Mouse (Mus musculus): ENCODE results near the gene Lrrc7. TPM values are rescaled to one million over a fixed set of nuclear protein-coding genes. Genes with fewer than 3 reads are reported as not detected.

Lrrc7 gene
- total and polyA plus RNA-seq, 3 experiments: 0.07 TPM; not detected in 2

- Histone ChIP-seq H3K27ac (ENCODE audit: insufficient read depth, low read depth) (no peak overlapping the region), H3K4me1 (ENCODE audit: control insufficient read depth in 1 of 2, insufficient read depth in 2 of 2) (no peaks in the 10 kb centered on the region), H3K79me2 (replicated peaks; ENCODE audit: control insufficient read depth, extremely low read depth, insufficient read depth, poor library complexity, severe bottlenecking) (no peaks in the 10 kb centered on the region), H3K4me2 (ENCODE audit: insufficient read depth, low read depth, poor library complexity, severe bottlenecking) (no peak overlapping the region), H3K9me3 (replicated peaks; ENCODE audit: low read length) (no peaks in the 10 kb centered on the region), H3K9ac (ENCODE audit: insufficient read depth, low read depth) (no peak overlapping the region), H3K27me3 (replicated peaks) (no peaks in the 10 kb centered on the region), H3K4me3 (replicated peaks in 1 of 3; ENCODE audit: low read depth in 2 of 3, low read length in 2 of 3, poor library complexity in 1 of 3) (no peak overlapping the region), H3K36me3 (replicated peaks in 1 of 2; ENCODE audit: control insufficient read depth in 1 of 2, insufficient read depth in 1 of 2, low read length in 1 of 2) (no peaks in the 10 kb centered on the region)
- no peak for DNase-seq (ENCODE audit: extremely low read depth)
- dilution Hi-C loops (cut with MboI; ENCODE audit: extremely low pct_ligation_motif_present, extremely low pct_unique_long_range_greater_than_20kb, low sequenced_read_pairs): no loop called here
- TF ChIP-seq KAT2A (IDR thresholded peaks at IDR 0.05; ENCODE audit: insufficient replicate concordance, low read length) (no peak), CTCF (conservative IDR thresholded peaks at IDR 0.05 in 1 of 2, IDR thresholded peaks at IDR 0.05 in 1 of 2; ENCODE audit: low read depth in 2 of 2, low read length in 2 of 2) (no peak), USF2 (conservative IDR thresholded peaks at IDR 0.05; ENCODE audit: low read depth, low read length) (no peak), EP300 (IDR thresholded peaks at IDR 0.05; ENCODE audit: low read length) (no peak), USF1 (IDR thresholded peaks at IDR 0.05; ENCODE audit: low read depth, low read length) (no peak)
- in situ Hi-C loops (cut with MboI; ENCODE audit: low pct_ligation_motif_present, low pct_unique_long_range_greater_than_20kb, low sequenced_read_pairs): no loop called here
These were observed 43.3 kb upstream of the Lrrc7 start for GRCm38 (mm10) chr3:158605274-158605673.

GRCm38 (mm10) chr3:158561256-158561986 is 600 bp downstream of the Lrrc7 start:
- Histone ChIP-seq H3K27ac (ENCODE audit: insufficient read depth, low read depth) (no peak overlapping the region), H3K27me3 (replicated peaks) (no peaks in the 10 kb centered on the region), H3K79me2 (replicated peaks; ENCODE audit: control insufficient read depth, extremely low read depth, insufficient read depth, poor library complexity, severe bottlenecking) (no peaks in the 10 kb centered on the region), H3K9ac (ENCODE audit: insufficient read depth, low read depth) (no peak overlapping the region), H3K4me3 (replicated peaks in 1 of 3; ENCODE audit: low read depth in 2 of 3, low read length in 2 of 3, poor library complexity in 1 of 3) (no peak overlapping the region), H3K9me3 (replicated peaks; ENCODE audit: low read length) (peaks cover 14% of the 10 kb centered on the region), H3K36me3 (replicated peaks in 1 of 2; ENCODE audit: control insufficient read depth in 1 of 2, insufficient read depth in 1 of 2, low read length in 1 of 2) (no peaks in the 10 kb centered on the region), H3K4me1 (ENCODE audit: control insufficient read depth in 1 of 2, insufficient read depth in 2 of 2) (no peaks in the 10 kb centered on the region), H3K4me2 (ENCODE audit: insufficient read depth, low read depth, poor library complexity, severe bottlenecking) (no peak overlapping the region)
- TF ChIP-seq MAZ (IDR thresholded peaks at IDR 0.05; ENCODE audit: low read depth, low read length) (no peak), MYC (IDR thresholded peaks at IDR 0.05; ENCODE audit: low read depth, low read length) (no peak), MAFK (IDR thresholded peaks at IDR 0.05; ENCODE audit: insufficient replicate concordance, low read length) (no peak), POLR2A (IDR thresholded peaks at IDR 0.05; ENCODE audit: low read depth, low read length) (no peak), ZMIZ1 (IDR thresholded peaks at IDR 0.05; ENCODE audit: low read depth, low read length) (no peak), NELFE (IDR thresholded peaks at IDR 0.05; ENCODE audit: low read depth, low read length) (no peak), GABPA (IDR thresholded peaks at IDR 0.05; ENCODE audit: insufficient replicate concordance, low read depth, low read length) (no peak), NRF1 (IDR thresholded peaks at IDR 0.05; ENCODE audit: low read depth, low read length) (no peak), CHD1 (IDR thresholded peaks at IDR 0.05; ENCODE audit: low read depth, low read length) (no peak), PAX5 (IDR thresholded peaks at IDR 0.05; ENCODE audit: low read length) (no peak), USF2 (conservative IDR thresholded peaks at IDR 0.05; ENCODE audit: low read depth, low read length) (no peak)
- dilution Hi-C loops (cut with MboI; ENCODE audit: extremely low pct_ligation_motif_present, extremely low pct_unique_long_range_greater_than_20kb, low sequenced_read_pairs): no loop called here
- in situ Hi-C loops (cut with MboI; ENCODE audit: low pct_ligation_motif_present, low pct_unique_long_range_greater_than_20kb, low sequenced_read_pairs): no loop called here
- no peak for DNase-seq (ENCODE audit: extremely low read depth)

All from CH12.LX (cell line).